Mouse (Mus musculus): Measurements from ENCODE around the gene Tgfbr3.

Tgfbr3 gene

GRCm38 (mm10) chr5:107147413-107147812, 142.0 kb downstream of the Tgfbr3 start:
- no peak for DNase-seq (ENCODE audit: low spot score)

- DNase-seq (ENCODE audit: low spot score): no peak
Measured at GRCm38 (mm10) chr5:107146111-107146616, 143.3 kb downstream of the Tgfbr3 start.

GRCm38 (mm10) chr5:107145125-107145524, 144.3 kb downstream of the Tgfbr3 start:
- no peak for DNase-seq (ENCODE audit: low spot score)

- DNase-seq (ENCODE audit: low spot score): no peak
Measured at GRCm38 (mm10) chr5:107144263-107144843, 145.1 kb downstream of the Tgfbr3 start.

GRCm38 (mm10) chr5:107143406-107143805, 146.0 kb downstream of the Tgfbr3 start:
- DNase-seq (ENCODE audit: low spot score): no peak

GRCm38 (mm10) chr5:107142791-107143190, 146.6 kb downstream of the Tgfbr3 start:
- no peak for DNase-seq (ENCODE audit: low spot score)

- no peak for DNase-seq (ENCODE audit: low spot score)
Measured at GRCm38 (mm10) chr5:107141375-107141774, 148.1 kb downstream of the Tgfbr3 start.

GRCm38 (mm10) chr5:107139800-107140651, 149.4 kb downstream of the Tgfbr3 start:
- DNase-seq (ENCODE audit: low spot score): no peak

GRCm38 (mm10) chr5:107133336-107133735, 156.1 kb downstream of the Tgfbr3 start:
- DNase-seq (ENCODE audit: low spot score): no peak

- DNase-seq (ENCODE audit: low spot score): no peak
Measured at GRCm38 (mm10) chr5:107132231-107132630, 157.2 kb downstream of the Tgfbr3 start.

- peak; percentile 39 for DNase-seq (ENCODE audit: low spot score)
Measured at GRCm38 (mm10) chr5:107129304-107129703, 160.1 kb downstream of the Tgfbr3 start.

GRCm38 (mm10) chr5:107126561-107126960, 162.9 kb downstream of the Tgfbr3 start:
- no peak for DNase-seq (ENCODE audit: low spot score)

- DNase-seq (ENCODE audit: low spot score): no peak
Measured at GRCm38 (mm10) chr5:107125131-107125530, 164.3 kb downstream of the Tgfbr3 start.

- no peak for DNase-seq (ENCODE audit: low spot score)
Measured at GRCm38 (mm10) chr5:107124531-107124930, 164.9 kb downstream of the Tgfbr3 start.

GRCm38 (mm10) chr5:107122622-107123021, 166.8 kb downstream of the Tgfbr3 start:
- peak; percentile 48 for DNase-seq (ENCODE audit: low spot score)

- DNase-seq (ENCODE audit: low spot score): no peak
Measured at GRCm38 (mm10) chr5:107121086-107121485, 168.3 kb downstream of the Tgfbr3 start.

- no peak for DNase-seq (ENCODE audit: low spot score)
Measured at GRCm38 (mm10) chr5:107120624-107121023, 168.8 kb downstream of the Tgfbr3 start.

- DNase-seq (ENCODE audit: low spot score): no peak
Measured at GRCm38 (mm10) chr5:107119896-107120295, 169.5 kb downstream of the Tgfbr3 start.

- no peak for DNase-seq (ENCODE audit: low spot score)
Measured at GRCm38 (mm10) chr5:107116821-107117220, 172.6 kb downstream of the Tgfbr3 start.

GRCm38 (mm10) chr5:107112656-107113275, 176.7 kb downstream of the Tgfbr3 start:
- no peak for DNase-seq (ENCODE audit: low spot score)

GRCm38 (mm10) chr5:107111802-107112201, 177.6 kb downstream of the Tgfbr3 start:
- no peak for DNase-seq (ENCODE audit: low spot score)

GRCm38 (mm10) chr5:107110880-107111520, 178.4 kb downstream of the Tgfbr3 start:
- DNase-seq (ENCODE audit: low spot score): peak; percentile 81

All from embryo, embryonic 10 days (tissue).